Mouse (Mus musculus): Measurements from ENCODE around the gene Ptpn14.

Gene Ptpn14

GRCm38 (mm10) chr1:189772707-189773106, 44.6 kb downstream of the Ptpn14 start:
- no peak for DNase-seq

GRCm38 (mm10) chr1:189774778-189775177, 46.7 kb downstream of the Ptpn14 start:
- DNase-seq, result peak in 1 of 2 experiments; percentile 45

GRCm38 (mm10) chr1:189777207-189777606, 49.1 kb downstream of the Ptpn14 start:
- no peak for DNase-seq

- DNase-seq, result no peak
These were observed 50.3 kb downstream of the Ptpn14 start for GRCm38 (mm10) chr1:189778343-189778742.

GRCm38 (mm10) chr1:189779226-189779625, 51.2 kb downstream of the Ptpn14 start:
- DNase-seq, result no peak

- no peak for DNase-seq
These were observed 53.8 kb downstream of the Ptpn14 start for GRCm38 (mm10) chr1:189781721-189782345.

GRCm38 (mm10) chr1:189782709-189783108, 54.6 kb downstream of the Ptpn14 start:
- DNase-seq, result no peak

GRCm38 (mm10) chr1:189784503-189784902, 56.4 kb downstream of the Ptpn14 start:
- DNase-seq, result no peak

GRCm38 (mm10) chr1:189786707-189787485, 58.8 kb downstream of the Ptpn14 start:
- DNase-seq, result no peak

GRCm38 (mm10) chr1:189789545-189789944, 61.5 kb downstream of the Ptpn14 start:
- DNase-seq, result no peak

GRCm38 (mm10) chr1:189790666-189791065, 62.6 kb downstream of the Ptpn14 start:
- DNase-seq, result peak in 1 of 2 experiments; percentile 46

GRCm38 (mm10) chr1:189791534-189792217, 63.6 kb downstream of the Ptpn14 start:
- DNase-seq, result no peak

- DNase-seq, result no peak
These were observed 64.6 kb downstream of the Ptpn14 start for GRCm38 (mm10) chr1:189792560-189793195.

- DNase-seq, result no peak
These were observed 70.9 kb downstream of the Ptpn14 start for GRCm38 (mm10) chr1:189798949-189799348.

- no peak for DNase-seq
These were observed 72.3 kb downstream of the Ptpn14 start for GRCm38 (mm10) chr1:189800211-189800961.

- no peak for DNase-seq
These were observed 73.2 kb downstream of the Ptpn14 start for GRCm38 (mm10) chr1:189801303-189801702.

- DNase-seq, result no peak
These were observed 74.5 kb downstream of the Ptpn14 start for GRCm38 (mm10) chr1:189802575-189802974.

GRCm38 (mm10) chr1:189803742-189804141, 75.7 kb downstream of the Ptpn14 start:
- no peak for DNase-seq

GRCm38 (mm10) chr1:189806533-189807297, 78.6 kb downstream of the Ptpn14 start:
- DNase-seq, result no peak

GRCm38 (mm10) chr1:189808015-189808414, 79.9 kb downstream of the Ptpn14 start:
- no peak for DNase-seq

GRCm38 (mm10) chr1:189808453-189808852, 80.4 kb downstream of the Ptpn14 start:
- DNase-seq, result no peak

- no peak for DNase-seq
These were observed 83.7 kb downstream of the Ptpn14 start for GRCm38 (mm10) chr1:189811778-189812177.

Measured in kidney, postnatal 25 days (tissue).